Mouse (Mus musculus) kidney, postnatal 0 days (tissue): ENCODE data around the gene Plaur. TPM values are rescaled to one million over a fixed set of nuclear protein-coding genes. Genes with fewer than 3 reads are reported as not detected.
A peak's percentile ranks its signal among the peaks of the same experiment; 100 is the strongest.

Source experiments
- ATAC-seq: fragments of 200-750 bp; cut with Nextera tagmentation; replicated peaks from 2 replicates; pipeline ENCODE4 v1.8.0; 2017; ENCODE audit warnings: low read depth, moderate number of reproducible peaks, moderate TSS enrichment, moderate library complexity; ENCODE audit not compliant: low FRiP score
- DNase-seq: peaks from one replicate; pipeline ENCODE4 v3.0.0-alpha.2; 2016; ENCODE audit warnings: low spot score
- H3K27ac ChIP-seq: fragments of 300-500 bp; sonication (generic); 2 replicates; pipeline ENCODE4 v1.5.1; 2014; ENCODE audit warnings: mild to moderate bottlenecking
- H3K27me3 ChIP-seq: fragments of 300-500 bp; sonication (generic); 2 replicates; pipeline ENCODE4 v1.6.1; 2014; ENCODE audit warnings: low read length, mixed read lengths; ENCODE audit not compliant: insufficient read depth
- H3K36me3 ChIP-seq: fragments of 300-500 bp; sonication (generic); 2 replicates; pipeline ENCODE4 v1.6.1; 2014; ENCODE audit warnings: low read length, mixed read lengths; ENCODE audit not compliant: insufficient read depth
- H3K4me1 ChIP-seq: fragments of 300-500 bp; sonication (generic); replicated peaks from 2 replicates; pipeline ENCODE4 v1.6.1; 2014; ENCODE audit warnings: antibody characterized with exemption, low read length, mixed read lengths; ENCODE audit not compliant: insufficient read depth
- H3K4me2 ChIP-seq: fragments of 300-500 bp; sonication (generic); 2 replicates; pipeline ENCODE4 v1.6.1; 2014; ENCODE audit warnings: mild to moderate bottlenecking, low read length, moderate library complexity, mixed read lengths
- H3K4me3 ChIP-seq: fragments of 300-500 bp; sonication (generic); replicated peaks from 2 replicates; pipeline ENCODE4 v1.5.1; 2014; ENCODE audit warnings: low read depth, low read length
- H3K9ac ChIP-seq: fragments of 300-500 bp; sonication (generic); 2 replicates; pipeline ENCODE4 v1.6.1; 2014; ENCODE audit warnings: low read depth, low read length
- H3K9me3 ChIP-seq: fragments of 300-500 bp; sonication (generic); replicated peaks from 2 replicates; pipeline ENCODE4 v1.6.1; 2016; ENCODE audit warnings: low read length, inconsistent platforms, mixed read lengths
- CTCF ChIP-seq: IDR thresholded peaks from 2 replicates; pipeline ENCODE4 v1.5.1; 2016; ENCODE audit warnings: antibody characterized with exemption, low read depth, mild to moderate bottlenecking, moderate library complexity
- WGBS: fragments of 180-500 bp; shearing (Covaris S2); extraction: QIAGEN DNeasy Blood & Tissue Kit; methylation state at CpG from one replicate; pipeline ENCODE4 v1.1.7; 2014; 5-methylcytosine and 5-hydroxymethylcytosine counted together
- polyA plus RNA-seq: library from polyadenylated mRNA; unstranded; fragments of >200 nt; fragmentation: Nextera tagmentation; extraction: Ambion mirVana; gene quantifications from 2 replicates; pipeline ENCODE4 v1.2.1, GENCODE M21; 2015

Gene Plaur
- polyA plus RNA-seq, 1 experiment from 2014 or later, result 11.5 TPM

GRCm38 (mm10) chr7:24523723-24524122, 61.4 kb downstream of the Plaur start:
- Histone ChIP-seq H3K4me1 (no peaks in the 10 kb centered on the region), H3K9me3 (no peaks in the 10 kb centered on the region), H3K4me2 (no peak overlapping the region), H3K9ac (no peak overlapping the region), H3K27me3 (no peaks in the 10 kb centered on the region), H3K36me3 (no peaks in the 10 kb centered on the region), H3K27ac (no peak overlapping the region), H3K4me3 (no peak overlapping the region)
- DNase-seq (no peak), ATAC-seq (no peak)
- WGBS, result 80% methylated on average over 6 of the region's 6 CpGs
- TF ChIP-seq CTCF, result no peak

- H3K9ac ChIP-seq, result no peak overlapping the region
- 81% methylated on average over 6 of the region's 6 CpGs for WGBS
- no peaks in the 10 kb centered on the region for H3K27me3 ChIP-seq
- H3K4me2 ChIP-seq, result no peak overlapping the region
- ATAC-seq (no peak), DNase-seq (no peak)
- H3K27ac ChIP-seq, result no peak overlapping the region
- H3K9me3 ChIP-seq, result no peaks in the 10 kb centered on the region
- no peak overlapping the region for H3K4me3 ChIP-seq
- TF ChIP-seq CTCF, result 0 out of 2 replicates have a peak, but pooled peaks have one; percentile 15
- H3K4me1 ChIP-seq, result peaks cover 5% of the 10 kb centered on the region; the same call in 1 of the 2 replicates
- H3K36me3 ChIP-seq, result no peaks in the 10 kb centered on the region
Measured at GRCm38 (mm10) chr7:24524978-24525377, 62.7 kb downstream of the Plaur start.

Other genes starting within 250 kb of the Plaur start
- 2.2 and 2.5 TPM in 2 replicates for gene Zfp109, start 224.9 kb upstream of the Plaur start, polyA plus RNA-seq
- 3.2 and 3.3 TPM in 2 replicates for gene Zfp108, start 207.7 kb upstream of the Plaur start, polyA plus RNA-seq
- 7.5 and 8.9 TPM in 2 replicates for gene Zfp93, start 192.1 kb upstream of the Plaur start, polyA plus RNA-seq
- gene Zfp61, start 161.3 kb upstream of the Plaur start, polyA plus RNA-seq, result 22.9 and 24.6 TPM in 2 replicates
- gene Zfp94, start 145.8 kb upstream of the Plaur start, polyA plus RNA-seq, result 9.8 and 10.0 TPM in 2 replicates
- gene Tescl, start 128.5 kb upstream of the Plaur start, polyA plus RNA-seq, result 0.27 and 0.45 TPM in 2 replicates
- gene Lypd5, start 113.3 kb upstream of the Plaur start, polyA plus RNA-seq, result not detected in 2 replicates
- gene Kcnn4, start 92.2 kb upstream of the Plaur start, polyA plus RNA-seq, result 8.0 and 9.6 TPM in 2 replicates
- 20.6 and 20.8 TPM in 2 replicates for gene Smg9, start 62.9 kb upstream of the Plaur start, polyA plus RNA-seq
- not detected in 2 replicates for gene Irgc1, start 10.2 kb upstream of the Plaur start, polyA plus RNA-seq
- gene Cadm4, start 19.5 kb downstream of the Plaur start, polyA plus RNA-seq, result 7.1 and 8.2 TPM in 2 replicates
- gene Zfp428, start 44.5 kb downstream of the Plaur start, polyA plus RNA-seq, result 40.2 and 41.4 TPM in 2 replicates
- 0.06 and 0.12 TPM in 2 replicates for gene AC161166.1, start 50.0 kb downstream of the Plaur start, polyA plus RNA-seq
- gene Irgq, start 68.2 kb downstream of the Plaur start, polyA plus RNA-seq, result 5.4 and 6.0 TPM in 2 replicates
- gene Pinlyp, start 83.6 kb downstream of the Plaur start, polyA plus RNA-seq, result 0.50 and 0.55 TPM in 2 replicates
- 58.4 and 63.6 TPM in 2 replicates for gene Xrcc1, start 83.8 kb downstream of the Plaur start, polyA plus RNA-seq
- gene Ethe1, start 125.1 kb downstream of the Plaur start, polyA plus RNA-seq, result 43.7 and 43.8 TPM in 2 replicates
- gene Zfp575, start 125.2 kb downstream of the Plaur start, polyA plus RNA-seq, result 4.0 and 4.3 TPM in 2 replicates
- 0.11 and 0.20 TPM in 2 replicates for gene Phldb3, start 148.3 kb downstream of the Plaur start, polyA plus RNA-seq
- gene Lypd3, start 174.1 kb downstream of the Plaur start, polyA plus RNA-seq, result 0.68 and 0.88 TPM in 2 replicates
- gene Tex101, start 214.2 kb downstream of the Plaur start, polyA plus RNA-seq, result not detected in 2 replicates
- gene BC049730, start 246.8 kb downstream of the Plaur start, polyA plus RNA-seq, result not detected in 2 replicates